Mouse (Mus musculus) embryonic facial prominence, embryonic 12.5 days (tissue): ENCODE results near the gene Neu4. TPM values are rescaled to one million over a fixed set of nuclear protein-coding genes. Genes with fewer than 3 reads are reported as not detected.
"Not testable (repeated sequence)": the region's sequence is repeated elsewhere in the genome, so short reads cannot be mapped to it uniquely, and the experiment has no call there.

ENCODE experiments used
- ATAC-seq: fragments of 200-750 bp; cut with Nextera tagmentation; 2 replicates; pipeline ENCODE4 v1.8.0; 2017; ENCODE audit not compliant: insufficient number of reproducible peaks, insufficient read depth, low FRiP score, low TSS enrichment
- H3K27ac ChIP-seq: fragments of 300-500 bp; sonication (generic); 2 replicates; pipeline ENCODE4 v1.5.1; 2016; ENCODE audit warnings: mild to moderate bottlenecking
- H3K27me3 ChIP-seq: fragments of 300-500 bp; sonication (generic); 2 replicates; pipeline ENCODE4 v1.6.1; 2016; ENCODE audit warnings: mild to moderate bottlenecking, moderate library complexity
- H3K36me3 ChIP-seq: fragments of 300-500 bp; sonication (generic); 2 replicates; pipeline ENCODE4 v1.6.1; 2016; ENCODE audit warnings: mild to moderate bottlenecking
- H3K4me1 ChIP-seq: fragments of 300-500 bp; sonication (generic); 2 replicates; pipeline ENCODE4 v1.6.1; 2016
- H3K4me2 ChIP-seq: fragments of 300-500 bp; sonication (generic); replicated peaks from 2 replicates; pipeline ENCODE4 v1.6.1; 2016; ENCODE audit warnings: mild to moderate bottlenecking, moderate library complexity
- H3K4me3 ChIP-seq: fragments of 300-500 bp; sonication (generic); 2 replicates; pipeline ENCODE4 v1.5.1; 2016; ENCODE audit warnings: mild to moderate bottlenecking
- H3K9ac ChIP-seq: fragments of 300-500 bp; sonication (generic); 2 replicates; pipeline ENCODE4 v1.6.1; 2016; ENCODE audit warnings: mild to moderate bottlenecking, moderate library complexity
- H3K9me3 ChIP-seq: fragments of 300-500 bp; sonication (generic); 2 replicates; pipeline ENCODE4 v1.6.1; 2016; ENCODE audit warnings: mild to moderate bottlenecking, moderate library complexity
- WGBS: fragments of 180-500 bp; shearing (Covaris S2); methylation state at CpG from one replicate; pipeline ENCODE4 v1.1.7; 2016; 5-methylcytosine and 5-hydroxymethylcytosine counted together
- polyA plus RNA-seq: library from polyadenylated mRNA; unstranded; fragments of >200 nt; fragmentation: Nextera tagmentation; extraction: Ambion mirVana; gene quantifications from 2 replicates; pipeline ENCODE4 v1.2.1, GENCODE M21; 2016

Gene Neu4
- polyA plus RNA-seq = not detected in 2 replicates

DNA sequence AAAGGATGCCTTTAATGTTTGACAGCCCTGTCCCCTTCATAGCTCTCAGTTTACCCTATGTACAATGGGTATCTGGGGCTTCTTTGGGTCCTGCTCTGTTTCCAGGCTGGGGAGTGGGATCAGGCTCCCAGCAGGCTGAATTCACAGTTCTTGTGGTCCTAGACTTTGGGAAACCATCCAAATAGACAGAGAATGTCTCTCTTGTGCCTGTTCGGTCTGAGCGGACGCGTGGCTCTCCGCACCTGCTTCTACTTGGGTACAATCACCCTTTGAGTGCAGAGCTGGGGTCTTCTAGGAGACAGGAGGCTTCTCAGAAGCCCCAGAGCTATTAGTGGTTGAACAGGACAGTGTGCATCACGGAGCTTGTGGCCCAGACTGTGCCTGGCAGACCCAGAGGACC is at the start of gene Neu4:
Gene Neu4, plus strand, starts transcription at position 301 of the 400 bp plus-strand sequence.
- Histone ChIP-seq H3K27me3 (no peaks in the 10 kb centered on the region), H3K36me3 (no peaks in the 10 kb centered on the region), H3K9me3 (no peaks in the 10 kb centered on the region), H3K4me1 (no peaks in the 10 kb centered on the region), H3K4me2 (no peak within 1 kb of the TSS), H3K9ac (no peak within 1 kb of the TSS), H3K27ac (no peak within 1 kb of the TSS), H3K4me3 (no peak within 1 kb of the TSS)
- 79% methylated on average over 6 of the region's 6 CpGs for WGBS
- no peak for ATAC-seq

DNA sequence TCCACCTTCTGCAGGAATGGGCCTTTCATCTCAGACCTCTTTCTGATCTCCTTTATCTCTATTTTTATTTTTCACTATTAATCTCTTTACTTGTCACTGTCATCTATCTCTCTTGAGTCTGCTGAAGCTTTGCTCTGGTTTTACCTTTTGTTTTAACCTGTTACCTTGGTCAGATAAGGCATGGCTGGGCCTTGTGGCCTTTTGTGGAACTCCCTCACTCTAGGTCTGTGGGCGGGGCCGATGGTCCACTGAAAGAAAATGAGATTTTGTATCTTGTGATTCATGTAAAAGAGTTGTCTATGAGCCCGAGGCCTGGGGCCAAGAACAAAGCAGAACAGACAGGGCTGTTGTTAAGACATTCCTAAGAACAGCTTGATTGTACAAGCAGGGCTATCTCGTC is 49.5 kb upstream of the Neu4 start:
- not testable (repeated sequence) for H3K36me3 ChIP-seq, H3K27me3 ChIP-seq, ATAC-seq, H3K4me1 ChIP-seq, H3K9ac ChIP-seq, H3K9me3 ChIP-seq, H3K27ac ChIP-seq, H3K4me2 ChIP-seq, H3K4me3 ChIP-seq
- no CpG with 5 or more reads among the region's 4 CpGs for WGBS

DNA sequence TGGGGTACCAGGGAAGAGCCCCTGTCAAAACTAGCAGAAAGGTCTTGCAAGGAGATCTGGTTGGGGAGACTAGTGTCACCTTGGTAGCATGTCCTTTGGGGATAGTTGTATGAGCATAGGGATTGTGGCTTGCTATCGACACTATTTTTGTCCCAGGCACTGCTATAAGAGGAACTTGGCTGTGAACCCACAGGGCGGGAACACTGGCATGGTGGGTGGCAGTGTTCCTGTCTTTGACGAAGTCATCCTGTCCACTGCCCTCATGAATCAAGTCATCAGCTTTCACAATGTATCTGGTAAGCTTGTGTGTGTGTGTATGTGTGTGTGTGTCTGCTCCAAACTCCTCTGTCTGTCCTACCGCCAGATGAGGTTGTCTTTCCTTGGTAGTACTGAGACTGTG is 44.5 kb upstream of the Neu4 start:
- not testable (repeated sequence) for H3K27me3 ChIP-seq, H3K4me3 ChIP-seq, H3K9me3 ChIP-seq, H3K4me1 ChIP-seq, H3K4me2 ChIP-seq, H3K9ac ChIP-seq, H3K36me3 ChIP-seq, H3K27ac ChIP-seq, ATAC-seq
- 80% methylated on average over 1 of the region's 4 CpGs for WGBS

DNA sequence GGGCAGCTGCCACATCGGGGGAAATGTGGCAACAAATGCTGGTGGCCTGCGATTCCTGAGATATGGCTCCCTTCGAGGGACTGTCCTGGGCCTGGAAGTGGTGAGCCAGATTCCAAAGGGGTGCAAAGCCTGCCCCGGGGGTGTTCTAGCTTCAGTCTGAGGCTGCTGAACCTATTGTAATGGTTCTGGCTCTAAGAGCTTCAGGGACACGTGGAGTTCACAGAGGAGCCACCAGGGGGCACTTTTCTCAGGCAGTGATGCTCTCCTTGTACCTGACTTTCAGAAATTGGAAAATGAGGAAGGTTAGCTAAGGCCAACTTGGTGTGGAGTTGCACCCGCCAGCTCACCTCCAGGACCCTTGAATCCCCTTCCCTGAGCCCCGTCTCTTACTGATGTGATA is 42.0 kb upstream of the Neu4 start:
- not testable (repeated sequence) for ATAC-seq, H3K27me3 ChIP-seq, H3K36me3 ChIP-seq, H3K4me2 ChIP-seq, H3K9ac ChIP-seq, H3K27ac ChIP-seq, H3K9me3 ChIP-seq, H3K4me1 ChIP-seq, H3K4me3 ChIP-seq
- WGBS = no CpG with 5 or more reads among the region's 7 CpGs

DNA sequence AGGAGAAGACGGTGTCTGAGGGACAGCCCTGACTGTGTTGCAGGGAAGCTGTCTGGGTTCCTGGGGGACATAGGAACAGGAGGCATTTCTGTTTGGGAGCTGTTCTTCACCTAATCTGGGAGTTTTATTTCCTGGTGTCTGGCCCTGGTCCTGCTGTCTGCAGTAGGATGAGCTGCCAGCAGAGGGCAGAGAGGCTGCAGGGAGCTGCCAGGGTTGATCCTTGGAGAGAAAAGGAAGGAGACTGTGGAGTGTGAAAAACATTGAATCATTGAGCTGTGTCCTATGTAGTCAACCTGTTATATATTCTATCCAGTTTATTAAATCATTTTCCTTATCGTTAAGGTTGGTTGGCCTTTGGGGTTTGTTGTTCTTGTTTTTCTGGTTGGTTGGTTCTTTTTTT is 39.3 kb upstream of the Neu4 start:
- H3K36me3 ChIP-seq, H3K4me1 ChIP-seq, H3K9ac ChIP-seq, H3K4me2 ChIP-seq, H3K27ac ChIP-seq, H3K27me3 ChIP-seq, ATAC-seq, H3K9me3 ChIP-seq, H3K4me3 ChIP-seq: not testable (repeated sequence)
- WGBS = 20% methylated on average over 1 of the region's 2 CpGs

DNA sequence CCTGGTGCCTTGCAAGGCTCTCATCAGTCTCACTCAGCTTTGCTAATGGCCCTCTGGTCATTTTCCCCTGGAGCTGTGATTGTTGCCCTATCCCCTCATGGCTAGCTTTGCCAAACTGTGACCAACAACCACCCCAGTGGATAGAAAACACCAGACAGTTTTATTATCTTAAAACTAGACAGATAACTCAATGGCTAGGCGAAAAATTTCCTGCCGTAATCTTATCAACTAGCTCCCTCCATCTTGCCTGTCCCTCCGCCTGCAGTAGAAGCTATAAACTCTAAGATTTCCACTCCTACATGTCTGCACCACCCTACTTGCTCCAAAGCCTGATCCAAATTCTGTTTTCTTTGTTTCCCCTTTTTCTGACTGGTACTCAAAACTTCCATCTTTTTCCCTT is 34.1 kb upstream of the Neu4 start:
- Histone ChIP-seq H3K36me3 (no peaks in the 10 kb centered on the region), H3K4me2 (no peak overlapping the region), H3K27me3 (no peaks in the 10 kb centered on the region), H3K4me1 (no peaks in the 10 kb centered on the region), H3K27ac (no peak overlapping the region), H3K9me3 (no peaks in the 10 kb centered on the region), H3K9ac (no peak overlapping the region), H3K4me3 (no peak overlapping the region)
- 91% methylated on average over 3 of the region's 3 CpGs for WGBS
- ATAC-seq = no peak

DNA sequence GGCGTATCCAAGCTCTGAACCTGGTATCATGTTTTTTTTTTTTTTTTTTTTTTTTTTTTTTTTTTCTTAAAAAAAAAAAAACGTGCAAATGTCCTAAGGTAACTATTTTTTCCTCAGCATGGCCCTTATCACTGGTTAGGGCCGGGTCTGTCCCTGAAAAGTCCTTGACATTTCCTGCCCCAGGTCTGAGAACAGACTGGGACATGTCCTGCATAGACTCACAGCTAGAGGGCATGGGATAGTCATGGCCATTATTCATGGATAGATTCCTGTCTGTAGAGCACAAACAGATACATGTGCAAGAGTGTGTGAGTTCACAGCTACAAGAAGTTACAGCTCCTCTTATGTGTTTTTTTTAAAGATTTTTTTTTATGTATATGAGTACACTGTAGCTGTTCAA is 31.5 kb upstream of the Neu4 start:
- H3K27me3 ChIP-seq = no peaks in the 10 kb centered on the region
- H3K4me2 ChIP-seq = no peak overlapping the region
- no peak for ATAC-seq
- no peaks in the 10 kb centered on the region for H3K4me1 ChIP-seq
- H3K4me3 ChIP-seq = no peak overlapping the region
- no peaks in the 10 kb centered on the region for H3K36me3 ChIP-seq
- H3K9me3 ChIP-seq = no peaks in the 10 kb centered on the region
- H3K9ac ChIP-seq = no peak overlapping the region
- 66% methylated on average over 3 of the region's 3 CpGs for WGBS
- no peak overlapping the region for H3K27ac ChIP-seq

DNA sequence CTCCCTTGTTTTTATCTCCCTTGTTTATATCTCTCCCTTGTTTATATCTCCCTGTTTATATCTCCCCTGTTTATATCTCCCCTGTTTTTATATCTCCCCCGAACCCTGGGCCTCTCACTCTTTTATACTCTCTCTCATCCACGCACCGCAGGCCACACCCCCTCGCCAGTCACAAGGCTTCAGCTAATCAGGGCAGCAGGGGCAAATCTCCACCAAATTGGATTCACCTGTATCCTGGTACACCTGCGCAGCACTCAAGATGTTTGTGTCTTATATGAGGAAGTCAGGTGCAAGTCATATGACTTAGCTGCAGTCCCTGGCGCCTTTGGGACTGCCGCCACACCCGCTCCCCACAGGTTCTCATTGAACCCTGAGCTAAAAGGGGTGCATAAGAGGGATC is 30.0 kb upstream of the Neu4 start, which contains the start of gene Gal3st2c:
Gene Gal3st2c, plus strand, starts transcription at position 301 of the 400 bp plus-strand sequence.
- WGBS = 87% methylated on average over 7 of the region's 8 CpGs
- H3K27me3 ChIP-seq, H3K27ac ChIP-seq, H3K4me2 ChIP-seq, ATAC-seq, H3K4me1 ChIP-seq, H3K4me3 ChIP-seq, H3K36me3 ChIP-seq, H3K9me3 ChIP-seq, H3K9ac ChIP-seq: not testable (repeated sequence)

DNA sequence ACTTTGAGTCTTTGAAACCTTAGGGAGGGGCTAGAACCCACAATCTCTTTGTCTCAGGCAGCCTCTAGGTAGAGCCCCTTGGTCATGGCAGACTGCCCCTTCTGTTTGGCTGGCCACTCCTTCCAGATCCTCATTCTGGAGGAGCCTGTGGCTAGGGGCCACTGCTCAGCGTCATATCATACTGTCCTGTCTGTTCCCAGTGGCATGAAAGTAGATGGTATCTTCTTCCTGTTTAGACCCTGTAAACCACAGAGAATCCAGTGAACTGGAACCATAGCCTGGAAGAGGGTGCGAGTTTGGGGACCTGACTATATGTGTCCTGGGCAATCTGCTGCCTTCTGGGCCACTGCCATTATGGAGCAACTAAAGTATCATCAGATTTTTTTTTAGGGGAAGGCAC is 29.2 kb upstream of the Neu4 start:
- WGBS = 72% methylated on average over 2 of the region's 2 CpGs
- not testable (repeated sequence) for H3K9ac ChIP-seq, H3K4me1 ChIP-seq, H3K4me3 ChIP-seq, H3K4me2 ChIP-seq, H3K27me3 ChIP-seq, H3K27ac ChIP-seq, ATAC-seq, H3K36me3 ChIP-seq, H3K9me3 ChIP-seq

DNA sequence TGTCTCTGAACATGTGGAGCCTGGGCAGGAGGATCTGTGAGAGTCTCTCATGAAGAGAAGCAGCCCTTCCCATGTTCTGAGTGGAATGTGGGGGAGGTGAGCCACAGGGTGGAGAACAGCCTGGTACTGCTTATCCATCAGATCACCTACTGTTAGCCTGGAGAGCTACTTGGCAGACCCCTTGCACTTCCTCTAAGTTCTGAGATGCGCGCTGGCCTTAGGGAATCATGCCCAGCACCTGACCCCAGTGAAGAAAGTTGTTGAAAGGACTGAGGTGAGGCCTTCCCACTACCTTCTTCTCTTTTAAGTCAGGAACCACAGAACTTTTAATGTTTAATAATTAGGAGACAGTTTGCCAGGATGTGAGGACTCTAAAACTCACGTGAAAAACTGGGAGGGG is 28.8 kb upstream of the Neu4 start:
- WGBS = 84% methylated on average over 3 of the region's 3 CpGs
- H3K4me1 ChIP-seq, H3K9me3 ChIP-seq, H3K9ac ChIP-seq, H3K27ac ChIP-seq, H3K4me2 ChIP-seq, H3K4me3 ChIP-seq, H3K27me3 ChIP-seq, ATAC-seq, H3K36me3 ChIP-seq: not testable (repeated sequence)

DNA sequence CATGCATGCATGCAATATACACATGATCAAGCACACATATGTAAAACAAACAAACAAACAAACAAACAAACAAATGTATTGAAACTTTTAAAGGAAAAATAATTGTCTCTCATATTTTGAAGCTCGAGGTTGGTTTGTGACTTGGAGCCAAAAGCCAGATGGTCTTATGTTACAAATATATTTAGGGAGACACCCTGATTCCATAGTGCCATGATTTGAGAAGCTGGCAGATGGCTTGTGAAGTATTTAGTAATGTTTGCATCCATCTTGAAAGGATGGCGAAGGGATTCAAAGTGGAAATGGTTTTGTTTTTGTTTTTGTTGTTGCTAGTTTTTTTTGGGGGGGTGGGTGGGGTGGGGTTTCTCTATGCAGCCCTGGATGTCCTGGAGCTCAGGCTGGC is 19.2 kb upstream of the Neu4 start:
- Histone ChIP-seq H3K9ac (no peak overlapping the region), H3K36me3 (no peaks in the 10 kb centered on the region), H3K4me1 (no peaks in the 10 kb centered on the region), H3K27me3 (no peaks in the 10 kb centered on the region), H3K4me3 (no peak overlapping the region), H3K4me2 (no peak overlapping the region), H3K9me3 (no peaks in the 10 kb centered on the region), H3K27ac (no peak overlapping the region)
- no peak for ATAC-seq
- 89% methylated on average over 2 of the region's 2 CpGs for WGBS

DNA sequence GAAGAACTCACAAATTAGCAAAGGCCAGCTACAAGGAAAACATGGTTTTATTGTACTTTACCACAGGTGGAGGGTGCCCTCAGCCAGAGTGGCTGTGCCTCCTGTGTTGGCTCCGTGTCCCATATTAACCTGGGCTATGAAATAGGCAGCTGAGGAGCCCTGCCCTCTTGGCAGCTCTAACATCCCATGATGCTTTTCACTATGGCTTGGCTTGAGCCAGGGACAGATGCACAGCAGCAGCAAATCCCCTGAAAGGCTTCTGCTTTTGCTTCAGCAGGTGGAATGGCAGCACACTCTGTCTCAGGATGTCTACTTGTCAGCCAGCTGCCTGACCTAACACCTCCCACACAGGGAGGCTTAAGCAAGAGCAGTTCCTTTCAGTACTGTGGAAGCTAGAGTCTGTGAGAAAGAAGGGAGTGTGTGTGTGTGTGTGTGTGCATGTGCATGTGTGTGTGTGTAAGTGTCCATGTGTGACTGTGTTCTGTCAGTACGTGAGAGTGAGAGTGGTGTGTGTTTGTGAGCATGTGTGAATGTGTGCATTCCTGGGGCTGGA is 14.2 kb upstream of the Neu4 start:
- 89% methylated on average over 2 of the region's 2 CpGs for WGBS
- ATAC-seq, H3K4me3 ChIP-seq: not testable (repeated sequence)

DNA sequence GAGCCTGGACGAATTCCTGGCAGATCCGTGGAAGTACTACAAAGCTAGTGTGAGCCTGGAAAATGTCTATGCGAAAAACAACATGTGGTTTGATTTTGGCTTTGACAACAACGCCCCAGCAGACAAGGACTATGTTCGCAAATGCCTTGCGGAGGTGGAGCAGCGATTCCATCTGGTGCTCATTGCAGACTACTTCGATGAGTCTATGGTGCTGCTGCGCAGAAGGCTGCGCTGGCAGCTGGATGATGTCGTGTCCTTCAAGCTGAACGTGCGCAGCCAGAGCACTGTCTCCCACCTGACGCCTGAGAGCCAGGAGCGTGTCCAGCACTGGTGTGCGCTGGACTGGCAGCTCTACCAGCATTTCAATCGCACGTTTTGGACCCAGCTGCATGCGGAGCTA is 11.4 kb upstream of the Neu4 start:
- WGBS = 70% methylated on average over 16 of the region's 19 CpGs
- not testable (repeated sequence) for H3K27me3 ChIP-seq
- ATAC-seq = peak; percentile 49; the same call in 1 of the 2 replicates

More for the DNA sequence above, 14.2 kb upstream of the Neu4 start:
- not testable (repeated sequence) for H3K4me2 ChIP-seq, H3K36me3 ChIP-seq, H3K27ac ChIP-seq, H3K4me1 ChIP-seq, H3K9ac ChIP-seq, H3K27me3 ChIP-seq, H3K9me3 ChIP-seq

More for the DNA sequence above, 11.4 kb upstream of the Neu4 start:
- H3K27ac ChIP-seq, H3K4me1 ChIP-seq, H3K9ac ChIP-seq, H3K36me3 ChIP-seq, H3K4me2 ChIP-seq, H3K4me3 ChIP-seq, H3K9me3 ChIP-seq: not testable (repeated sequence)
